Mouse (Mus musculus): ENCODE measurements at regions not wholly inside any gene's neighbourhood (a gene's known extent, or its start where the extent isn't known, plus 50 kb on each side); places are given as distances from the start of the nearest gene placed in this dataset.

DNA sequence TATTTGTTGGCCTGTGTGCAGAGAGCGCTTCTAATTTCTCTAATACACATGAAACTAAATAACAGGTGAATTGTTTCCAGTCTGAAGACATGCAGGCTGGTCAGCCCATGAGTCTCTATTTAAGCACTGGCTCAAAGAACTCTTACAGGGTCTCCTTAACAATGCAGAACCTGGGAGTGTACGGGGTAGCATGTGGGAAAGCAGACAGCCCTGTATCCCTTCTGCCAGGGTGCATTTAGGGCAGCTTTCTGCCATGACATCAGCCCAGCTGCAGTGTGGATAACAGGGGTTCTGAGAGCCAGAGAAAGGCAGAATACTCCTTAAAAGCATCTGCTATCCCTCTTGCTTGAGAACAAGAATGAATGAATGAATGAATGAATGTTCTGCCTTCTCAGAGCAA, 164.7 kb downstream of the Grb14 start:
- Histone ChIP-seq H3K27ac (ENCODE audit: low read length) (no peak overlapping the region), H3K4me2 (replicated peaks; ENCODE audit: low read depth, low read length) (no peak overlapping the region), H3K9ac (replicated peaks; ENCODE audit: low read depth) (no peak overlapping the region), H3K36me3 (ENCODE audit: insufficient read depth, low read length) (no peaks in the 10 kb centered on the region), H3K27me3 (replicated peaks; ENCODE audit: insufficient read depth, low read length) (no peaks in the 10 kb centered on the region), H3K9me3 (ENCODE audit: low read length) (no peaks in the 10 kb centered on the region), H3K4me3 (ENCODE audit: low read depth, low read length) (no peak overlapping the region), H3K4me1 (ENCODE audit: insufficient read depth, low read depth, low read length) (no peaks in the 10 kb centered on the region)
- DNase-seq (ENCODE audit: low spot score) = no peak
- WGBS = 89% methylated on average over 2 of the region's 2 CpGs
- no peak for TF ChIP-seq CTCF (IDR thresholded peaks at IDR 0.05)
- no peak for TF ChIP-seq EP300 (IDR thresholded peaks at IDR 0.05)
- ATAC-seq = no peak

DNA sequence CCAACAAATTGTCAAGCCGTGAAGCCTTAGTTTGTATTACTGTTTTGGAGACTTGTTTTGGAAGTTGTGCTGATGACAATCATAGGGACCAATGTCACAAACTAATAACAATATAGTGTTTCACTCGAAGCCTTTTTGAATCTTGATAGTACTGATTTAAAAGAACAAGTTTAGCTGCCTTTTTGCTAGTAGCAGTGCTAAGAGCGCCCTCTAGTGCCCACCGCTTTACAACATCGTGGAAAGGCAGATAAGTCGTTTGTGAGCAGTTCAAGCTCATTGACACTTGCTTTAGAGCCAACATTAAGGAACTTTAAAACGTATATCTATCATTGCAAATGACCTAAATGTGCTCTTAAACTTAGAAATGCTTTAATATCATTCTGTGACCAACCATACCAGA, 170.9 kb downstream of the Grb14 start:
- Histone ChIP-seq H3K9ac (replicated peaks; ENCODE audit: low read depth) (no peak overlapping the region), H3K9me3 (ENCODE audit: low read length) (no peaks in the 10 kb centered on the region), H3K36me3 (ENCODE audit: insufficient read depth, low read length) (no peaks in the 10 kb centered on the region), H3K27me3 (replicated peaks; ENCODE audit: insufficient read depth, low read length) (no peaks in the 10 kb centered on the region), H3K4me3 (ENCODE audit: low read depth, low read length) (no peak overlapping the region), H3K27ac (ENCODE audit: low read length) (no peak overlapping the region), H3K4me2 (replicated peaks; ENCODE audit: low read depth, low read length) (no peak overlapping the region), H3K4me1 (ENCODE audit: insufficient read depth, low read depth, low read length) (no peaks in the 10 kb centered on the region)
- DNase-seq (ENCODE audit: low spot score) (peak; percentile 77), ATAC-seq (no peak)
- 12% methylated on average over 7 of the region's 7 CpGs for WGBS
- TF ChIP-seq CTCF (IDR thresholded peaks at IDR 0.05) = peak; percentile 87
- no peak for TF ChIP-seq EP300 (IDR thresholded peaks at IDR 0.05)

DNA sequence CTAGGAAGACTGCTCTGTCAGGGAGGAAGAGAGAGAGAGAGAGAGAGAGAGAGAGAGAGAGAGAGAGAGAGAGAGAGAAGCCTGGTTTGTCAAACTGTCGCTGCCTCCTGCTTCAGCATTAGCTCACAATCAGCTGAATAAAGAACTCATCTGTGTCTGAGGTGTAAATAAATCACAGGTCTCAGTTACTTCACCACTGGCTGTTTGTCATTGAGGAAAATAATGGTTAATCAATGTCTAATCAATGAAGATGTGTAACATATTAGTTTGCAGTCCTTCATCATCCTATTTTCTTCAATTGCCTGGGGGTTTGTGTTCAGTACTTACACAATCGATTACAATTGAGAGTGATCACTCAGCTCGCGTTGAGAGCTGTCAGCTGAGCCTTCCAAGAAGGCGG, 171.9 kb downstream of the Grb14 start:
- no peak for ATAC-seq

DNA sequence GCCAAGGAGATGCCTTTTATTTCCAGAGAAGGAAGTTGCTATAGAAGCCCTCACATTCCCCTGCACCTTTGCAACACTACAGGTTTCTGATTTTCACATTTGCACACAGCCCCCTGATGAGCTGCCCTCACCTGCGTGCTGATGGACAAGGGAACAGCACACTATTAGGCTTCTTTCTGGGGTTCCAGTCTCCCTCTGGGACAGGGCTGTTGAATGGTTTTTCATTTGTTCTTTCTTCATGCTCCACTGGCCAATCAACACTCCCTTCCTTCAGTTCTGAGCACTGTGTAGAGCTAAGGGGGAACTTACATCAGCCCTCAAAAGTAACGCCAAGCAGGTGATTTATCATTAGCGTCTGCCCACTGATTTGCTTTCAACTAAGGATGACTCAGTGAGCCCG, 173.7 kb downstream of the Grb14 start:
- Histone ChIP-seq H3K4me1 (ENCODE audit: insufficient read depth, low read depth, low read length) (no peaks in the 10 kb centered on the region), H3K9ac (replicated peaks; ENCODE audit: low read depth) (no peak overlapping the region), H3K27me3 (replicated peaks; ENCODE audit: insufficient read depth, low read length) (no peaks in the 10 kb centered on the region), H3K36me3 (ENCODE audit: insufficient read depth, low read length) (no peaks in the 10 kb centered on the region), H3K4me3 (ENCODE audit: low read depth, low read length) (no peak overlapping the region), H3K9me3 (ENCODE audit: low read length) (no peaks in the 10 kb centered on the region), H3K27ac (ENCODE audit: low read length) (no peak overlapping the region), H3K4me2 (replicated peaks; ENCODE audit: low read depth, low read length) (no peak overlapping the region)
- DNase-seq (ENCODE audit: low spot score) = no peak
- 63% methylated on average over 4 of the region's 4 CpGs for WGBS
- no peak for ATAC-seq
- TF ChIP-seq CTCF (IDR thresholded peaks at IDR 0.05) = no peak
- TF ChIP-seq EP300 (IDR thresholded peaks at IDR 0.05) = no peak

More for the DNA sequence above, 171.9 kb downstream of the Grb14 start:
- H3K4me3 ChIP-seq (ENCODE audit: low read depth, low read length) = no peak overlapping the region
- H3K9me3 ChIP-seq (ENCODE audit: low read length) = no peaks in the 10 kb centered on the region
- no peak for DNase-seq (ENCODE audit: low spot score)
- no peak overlapping the region for H3K27ac ChIP-seq (ENCODE audit: low read length)
- WGBS = 61% methylated on average over 5 of the region's 5 CpGs
- H3K4me1 ChIP-seq (ENCODE audit: insufficient read depth, low read depth, low read length) = no peaks in the 10 kb centered on the region
- H3K4me2 ChIP-seq (replicated peaks; ENCODE audit: low read depth, low read length) = no peak overlapping the region
- no peaks in the 10 kb centered on the region for H3K27me3 ChIP-seq (replicated peaks; ENCODE audit: insufficient read depth, low read length)
- no peaks in the 10 kb centered on the region for H3K36me3 ChIP-seq (ENCODE audit: insufficient read depth, low read length)
- TF ChIP-seq CTCF (IDR thresholded peaks at IDR 0.05) = no peak
- TF ChIP-seq EP300 (IDR thresholded peaks at IDR 0.05) = no peak
- H3K9ac ChIP-seq (replicated peaks; ENCODE audit: low read depth) = no peak overlapping the region

DNA sequence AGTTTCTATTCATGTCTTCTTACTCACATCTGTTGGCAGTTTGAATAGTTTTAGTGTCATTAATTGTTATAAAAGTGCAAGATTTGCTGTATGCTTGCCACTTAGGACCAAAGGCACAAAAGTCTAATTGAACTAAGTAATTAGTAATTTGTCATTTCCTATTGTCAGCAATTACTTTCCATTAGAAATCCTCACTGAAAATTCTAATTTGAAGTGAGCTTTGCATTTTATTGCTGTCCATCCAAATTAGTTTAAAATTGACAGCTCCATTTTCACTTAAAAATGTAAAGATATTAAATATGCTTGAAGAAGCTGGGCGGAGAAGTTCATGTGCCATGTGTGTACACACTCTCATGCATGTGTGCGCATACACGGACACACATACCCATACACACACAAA, 174.1 kb downstream of the Grb14 start:
- Histone ChIP-seq H3K36me3 (ENCODE audit: insufficient read depth, low read length) (no peaks in the 10 kb centered on the region), H3K27ac (ENCODE audit: low read length) (no peak overlapping the region), H3K4me1 (ENCODE audit: insufficient read depth, low read depth, low read length) (no peaks in the 10 kb centered on the region), H3K4me3 (ENCODE audit: low read depth, low read length) (no peak overlapping the region), H3K4me2 (replicated peaks; ENCODE audit: low read depth, low read length) (no peak overlapping the region), H3K9me3 (ENCODE audit: low read length) (no peaks in the 10 kb centered on the region), H3K9ac (replicated peaks; ENCODE audit: low read depth) (no peak overlapping the region), H3K27me3 (replicated peaks; ENCODE audit: insufficient read depth, low read length) (no peaks in the 10 kb centered on the region)
- DNase-seq (ENCODE audit: low spot score) = no peak
- no peak for ATAC-seq
- WGBS = 97% methylated on average over 3 of the region's 3 CpGs
- no peak for TF ChIP-seq CTCF (IDR thresholded peaks at IDR 0.05)

DNA sequence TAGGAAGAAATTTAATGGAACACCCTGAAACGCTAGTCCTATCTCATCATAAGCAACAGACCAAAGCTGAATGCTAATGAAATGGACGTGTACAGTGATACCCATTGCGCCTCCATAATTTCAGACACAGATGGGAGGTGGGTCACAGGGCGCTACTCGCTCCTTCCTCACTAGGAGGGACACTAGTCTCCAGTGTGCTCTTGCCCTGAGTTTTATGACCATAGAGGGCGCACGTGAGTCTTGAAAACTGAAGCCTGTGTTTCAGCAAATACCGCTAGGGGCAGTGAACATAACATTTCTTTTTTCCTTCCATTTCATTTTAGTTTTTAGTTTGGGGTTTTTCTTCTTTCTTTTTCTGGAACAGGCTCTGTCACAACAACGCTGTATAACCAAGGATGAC, 200.3 kb downstream of the Grb14 start:
- TF ChIP-seq EP300 (IDR thresholded peaks at IDR 0.05) (no peak), CTCF (IDR thresholded peaks at IDR 0.05) (no peak; the same call in 1 of the 2 replicates)
- H3K27me3 ChIP-seq (replicated peaks; ENCODE audit: insufficient read depth, low read length) = no peaks in the 10 kb centered on the region
- no peak overlapping the region for H3K27ac ChIP-seq (ENCODE audit: low read length)
- no peaks in the 10 kb centered on the region for H3K36me3 ChIP-seq (ENCODE audit: insufficient read depth, low read length)
- DNase-seq (ENCODE audit: low spot score) (no peak), ATAC-seq (no peak)
- H3K9ac ChIP-seq (replicated peaks; ENCODE audit: low read depth) = no peak overlapping the region
- no peaks in the 10 kb centered on the region for H3K4me1 ChIP-seq (ENCODE audit: insufficient read depth, low read depth, low read length)
- H3K4me3 ChIP-seq (ENCODE audit: low read depth, low read length) = no peak overlapping the region
- H3K9me3 ChIP-seq (ENCODE audit: low read length) = no peaks in the 10 kb centered on the region
- no peak overlapping the region for H3K4me2 ChIP-seq (replicated peaks; ENCODE audit: low read depth, low read length)
- 86% methylated on average over 9 of the region's 9 CpGs for WGBS

DNA sequence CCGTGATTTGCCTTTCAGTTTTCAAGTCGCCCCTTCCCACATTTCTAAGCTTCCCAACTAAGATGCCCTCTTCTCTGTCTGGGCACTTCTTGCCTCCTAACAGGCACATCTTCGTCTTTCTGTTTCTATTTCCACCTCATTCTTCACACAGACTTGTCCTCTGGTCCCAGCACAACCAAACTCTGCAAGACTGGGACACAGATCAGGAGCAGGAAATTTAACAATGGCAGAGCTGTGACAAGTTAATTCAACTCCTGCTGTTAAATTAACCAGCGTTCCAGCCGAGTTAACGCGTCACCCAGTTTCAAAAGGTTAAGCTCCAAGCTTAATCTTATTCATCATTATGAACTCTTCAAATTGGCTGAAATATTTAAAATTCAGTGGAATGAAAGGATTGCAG, 200.9 kb downstream of the Grb14 start:
- Histone ChIP-seq H3K9me3 (ENCODE audit: low read length) (no peaks in the 10 kb centered on the region), H3K27ac (ENCODE audit: low read length) (no peak overlapping the region), H3K4me3 (ENCODE audit: low read depth, low read length) (no peak overlapping the region), H3K36me3 (ENCODE audit: insufficient read depth, low read length) (no peaks in the 10 kb centered on the region), H3K27me3 (replicated peaks; ENCODE audit: insufficient read depth, low read length) (no peaks in the 10 kb centered on the region), H3K4me2 (replicated peaks; ENCODE audit: low read depth, low read length) (no peak overlapping the region), H3K9ac (replicated peaks; ENCODE audit: low read depth) (no peak overlapping the region), H3K4me1 (ENCODE audit: insufficient read depth, low read depth, low read length) (no peaks in the 10 kb centered on the region)
- DNase-seq (ENCODE audit: low spot score) = no peak
- TF ChIP-seq CTCF (IDR thresholded peaks at IDR 0.05) = no peak
- no peak for TF ChIP-seq EP300 (IDR thresholded peaks at IDR 0.05)
- WGBS = 68% methylated on average over 7 of the region's 7 CpGs
- ATAC-seq = no peak

All from lung, postnatal 0 days (tissue).